Comparison of ENCODE assay signal across 8 mouse cellular contexts in genomic region chr2:6074891-6075529, GRCm38 (mm10). TPM values are rescaled to one million over a fixed set of nuclear protein-coding genes. Genes with fewer than 3 reads are reported as not detected.
DNase-seq lines count a peak whose midpoint lies in the region; ATAC-seq and TF ChIP-seq lines count a peak whose summit lies in the region.

No protein-coding gene starts in this region.

- peaks cover 16% of the 10 kb centered on the region for H3K4me1 ChIP-seq in ES-Bruce4 (ENCODE audit: control insufficient read depth, insufficient read depth, low read length)
- H3K4me1 ChIP-seq in heart, embryonic 15.5 days (replicated peaks) = peaks cover 34% of the 10 kb centered on the region
- peaks cover 5% of the 10 kb centered on the region; the same call in 1 of the 2 replicates for H3K4me1 ChIP-seq in limb, embryonic 14.5 days (ENCODE audit: control insufficient read depth, insufficient read depth, low read length)

- 37% methylated on average over 10 of the region's 10 CpGs for WGBS in heart, embryonic 15.5 days
- WGBS in limb, embryonic 14.5 days = 37% methylated on average over 10 of the region's 10 CpGs

- no peaks in the 10 kb centered on the region for H3K27me3 ChIP-seq in ES-Bruce4 (ENCODE audit: control insufficient read depth, insufficient read depth, low read length, poor library complexity, severe bottlenecking)
- H3K27me3 ChIP-seq in heart, embryonic 15.5 days = no peaks in the 10 kb centered on the region
- H3K27me3 ChIP-seq in limb, embryonic 14.5 days (ENCODE audit: control insufficient read depth, insufficient read depth, low read length) = no peaks in the 10 kb centered on the region

- no peak overlapping the region for H3K9ac ChIP-seq in ES-Bruce4 (ENCODE audit: low read depth, poor library complexity, severe bottlenecking)
- no peak overlapping the region for H3K9ac ChIP-seq in heart, embryonic 15.5 days
- H3K9ac ChIP-seq in limb, embryonic 14.5 days (ENCODE audit: low read depth, low read length, severe bottlenecking) = no peak overlapping the region

- no peak for TF ChIP-seq POLR2A in ES-Bruce4 (IDR thresholded peaks at IDR 0.05; ENCODE audit: insufficient read depth, low read length)
- no peak for TF ChIP-seq POLR2A in limb, embryonic 14.5 days (IDR thresholded peaks at IDR 0.05; ENCODE audit: borderline replicate concordance, extremely low read depth, insufficient read depth, insufficient read length)

- H3K9me3 ChIP-seq in ES-Bruce4 (replicated peaks; ENCODE audit: control insufficient read depth, insufficient read depth, low read length, poor library complexity, severe bottlenecking) = no peaks in the 10 kb centered on the region
- no peaks in the 10 kb centered on the region for H3K9me3 ChIP-seq in heart, embryonic 15.5 days (replicated peaks)
- no peaks in the 10 kb centered on the region for H3K9me3 ChIP-seq in limb, embryonic 14.5 days (ENCODE audit: control insufficient read depth, low read length)

- H3K4me3 ChIP-seq in ES-Bruce4 (ENCODE audit: low read depth, low read length) = no peak overlapping the region
- no peak overlapping the region for H3K4me3 ChIP-seq in heart, embryonic 15.5 days
- H3K4me3 ChIP-seq in limb, embryonic 14.5 days (replicated peaks; ENCODE audit: low read length) = no peak overlapping the region
- H3K4me3 ChIP-seq in layer of hippocampus, adult 2 months = no peak overlapping the region

- no peaks in the 10 kb centered on the region for H3K36me3 ChIP-seq in ES-Bruce4 (ENCODE audit: control insufficient read depth, insufficient read depth, low read length, poor library complexity, severe bottlenecking)
- no peaks in the 10 kb centered on the region for H3K36me3 ChIP-seq in heart, embryonic 15.5 days
- no peaks in the 10 kb centered on the region for H3K36me3 ChIP-seq in limb, embryonic 14.5 days (ENCODE audit: control insufficient read depth, insufficient read depth, low read length)

- no peak for TF ChIP-seq CTCF in ES-Bruce4 (IDR thresholded peaks at IDR 0.05; ENCODE audit: low read depth, low read length)
- TF ChIP-seq CTCF in layer of hippocampus, adult 2 months (conservative IDR thresholded peaks at IDR 0.05) = no peak

- peak; percentile 63 for ATAC-seq in heart, embryonic 15.5 days (replicated peaks; ENCODE audit: insufficient number of reproducible peaks, insufficient read depth, low FRiP score, low read depth)
- peak; percentile 55; the same call in 1 of the 2 replicates for ATAC-seq in limb, embryonic 14.5 days (ENCODE audit: low FRiP score, low read depth)

- TF ChIP-seq EP300 in ES-Bruce4 (IDR thresholded peaks at IDR 0.05; ENCODE audit: insufficient read depth, low read depth, low read length) = peak; percentile 49

- H3K4me2 ChIP-seq in heart, embryonic 15.5 days = no peak overlapping the region
- H3K4me2 ChIP-seq in limb, embryonic 14.5 days (replicated peaks; ENCODE audit: low read depth, low read length, severe bottlenecking) = no peak overlapping the region

- 0 out of 2 replicates have a peak overlapping the region, but pooled peaks have one; percentile 29 for H3K27ac ChIP-seq in ES-Bruce4 (ENCODE audit: insufficient read depth, low read length)
- peak overlapping the region; percentile 82 for H3K27ac ChIP-seq in heart, embryonic 15.5 days
- H3K27ac ChIP-seq in limb, embryonic 14.5 days (replicated peaks; ENCODE audit: low read depth, low read length) = no peak overlapping the region
- no peak overlapping the region for H3K27ac ChIP-seq in layer of hippocampus, adult 2 months

- DNase-seq in adrenal gland, adult (ENCODE audit: inconsistent age in 2 of 2, low spot score in 1 of 2) = peak; percentile 89 to 95
- peak; percentile 50 for DNase-seq in limb, embryonic 14.5 days (ENCODE audit: low spot score)
- no peak for DNase-seq in spleen, postnatal 4 days (ENCODE audit: low spot score in 2 of 2)
- no peak for DNase-seq in frontal cortex, adult 2 months (ENCODE audit: extremely low spot score in 1 of 2, low spot score in 1 of 2)
- no peak for DNase-seq in layer of hippocampus, adult 2 months (ENCODE audit: low spot score in 2 of 2)
- DNase-seq in cerebellum, adult 9-11 months = no peak

RNA-seq across cellular contexts. Expression of gene Proser2, which starts 55.0 kb away (rescaled TPM):
- polyA plus RNA-seq in ES-Bruce4 (2011; ENCODE audit: insufficient read depth, insufficient read length, low read depth, missing spikeins) = 5.2 and 5.9 TPM in 2 replicates
- polyA plus RNA-seq in heart, embryonic 15.5 days (2015; fragmentation: Nextera tagmentation; extraction: Ambion mirVana) = 14.8 and 15.2 TPM in 2 replicates
- polyA plus RNA-seq in limb, embryonic 14.5 days (2012; rRNA removed) = 7.6 and 10.2 TPM in 2 replicates
- polyA plus RNA-seq in limb, embryonic 14.5 days (2014; fragmentation: Nextera tagmentation; extraction: Ambion mirVana) = 10.5 TPM in 2 replicates
- polyA plus RNA-seq in frontal cortex, adult 2 months (2012; rRNA removed) = 3.2 TPM in 2 replicates
- total RNA-seq in layer of hippocampus, adult 2 months (2021) = 1 to 10 TPM; 2.0 to 2.1 TPM

Comparison
In these comparisons a context has a peak if more than half of its experiments do, and no peak if none do; other contexts are left out.
1. H3K27ac ChIP-seq: peak in ES-Bruce4 (single experiment) and heart, embryonic 15.5 days (single experiment); none in limb, embryonic 14.5 days (single experiment) and layer of hippocampus, adult 2 months (single experiment).
2. DNase-seq: peak in adrenal gland, adult (2 of 2) and limb, embryonic 14.5 days (single experiment); none in spleen, postnatal 4 days (0 of 2), frontal cortex, adult 2 months (0 of 2), layer of hippocampus, adult 2 months (0 of 2) and cerebellum, adult 9-11 months (single experiment).